Mouse (Mus musculus): ENCODE results near the gene Gm21943.
"Not testable (repeated sequence)": the region's sequence is repeated elsewhere in the genome, so short reads cannot be mapped to it uniquely, and the experiment has no call there.

The Gm21943 gene

GRCm38 (mm10) chrY:57533644-57534043 lies at the start of gene Gm21943:
Gene Gm21943, minus strand, starts transcription at chrY:57533744.
- not testable (repeated sequence) for DNase-seq (ENCODE audit: extremely low spot score)

Measured in embryo, embryonic 9.5 days (tissue).